Mouse (Mus musculus) intestine, postnatal 0 days (tissue): ENCODE measurements around the gene Spc24. TPM values are rescaled to one million over a fixed set of nuclear protein-coding genes. Genes with fewer than 3 reads are reported as not detected.

Source experiments
- ATAC-seq: fragments of 200-750 bp; cut with Nextera tagmentation; 2 replicates; pipeline ENCODE4 v1.8.0; 2017; ENCODE audit warnings: mild to moderate bottlenecking, moderate TSS enrichment, moderate library complexity
- H3K27ac ChIP-seq: fragments of 300-500 bp; sonication (generic); 2 replicates; pipeline ENCODE4 v1.5.1; 2014; ENCODE audit warnings: mild to moderate bottlenecking, low read depth, low read length, moderate library complexity
- H3K27me3 ChIP-seq: fragments of 300-500 bp; sonication (generic); replicated peaks from 2 replicates; pipeline ENCODE4 v1.6.1; 2014; ENCODE audit warnings: low read length, mixed read lengths; ENCODE audit not compliant: control insufficient read depth, insufficient read depth
- H3K36me3 ChIP-seq: fragments of 300-500 bp; sonication (generic); 2 replicates; pipeline ENCODE4 v1.6.1; 2014; ENCODE audit warnings: mild to moderate bottlenecking, moderate library complexity; ENCODE audit not compliant: control insufficient read depth, insufficient read depth
- H3K4me1 ChIP-seq: fragments of 300-500 bp; sonication (generic); replicated peaks from 2 replicates; pipeline ENCODE4 v1.6.1; 2014; ENCODE audit warnings: antibody characterized with exemption, low read length, mixed read lengths; ENCODE audit not compliant: control insufficient read depth, insufficient read depth
- H3K4me2 ChIP-seq: fragments of 300-500 bp; sonication (generic); replicated peaks from 2 replicates; pipeline ENCODE4 v1.6.1; 2014; ENCODE audit warnings: low read depth, mild to moderate bottlenecking, moderate library complexity
- H3K4me3 ChIP-seq: fragments of 300-500 bp; sonication (generic); 2 replicates; pipeline ENCODE4 v1.5.1; 2014; ENCODE audit warnings: low read depth, low read length
- H3K9ac ChIP-seq: fragments of 300-500 bp; sonication (generic); 2 replicates; pipeline ENCODE4 v1.6.1; 2014; ENCODE audit warnings: mild to moderate bottlenecking, low read depth, low read length
- H3K9me3 ChIP-seq: fragments of 300-500 bp; sonication (generic); 2 replicates; pipeline ENCODE4 v1.6.1; 2016; ENCODE audit warnings: mixed run types; ENCODE audit not compliant: control insufficient read depth
- CTCF ChIP-seq: sonication (generic); IDR thresholded peaks from 2 replicates; pipeline ENCODE4 v1.5.1; 2016; ENCODE audit warnings: low read depth, mild to moderate bottlenecking, control low read depth, antibody characterized with exemption, moderate library complexity
- WGBS: fragments of 180-500 bp; shearing (Covaris S2); extraction: QIAGEN DNeasy Blood & Tissue Kit; methylation state at CpG from one replicate; pipeline ENCODE4 v1.1.7; 2014; 5-methylcytosine and 5-hydroxymethylcytosine counted together
- polyA plus RNA-seq: library from polyadenylated mRNA; unstranded; fragments of >200 nt; fragmentation: Nextera tagmentation; extraction: Ambion mirVana; gene quantifications from 2 replicates; pipeline ENCODE4 v1.2.1, GENCODE M21; 2015

The Spc24 gene
- polyA plus RNA-seq, 1 experiment from 2014 or later: 32.4 TPM

GRCm38 (mm10) chr9:21741514-21741913 lies 18.6 kb downstream of the Spc24 start:
- H3K4me1 ChIP-seq: 0 out of 2 replicates have a peak, but pooled peaks cover 4% of the 10 kb centered on the region
- H3K4me2 ChIP-seq: no peak overlapping the region
- no peaks in the 10 kb centered on the region for H3K27me3 ChIP-seq
- H3K36me3 ChIP-seq: peaks cover 90% of the 10 kb centered on the region
- H3K27ac ChIP-seq: no peak overlapping the region
- WGBS: 71% methylated on average over 11 of the region's 11 CpGs
- TF ChIP-seq CTCF: no peak
- H3K9ac ChIP-seq: no peak overlapping the region
- no peak for ATAC-seq
- no peak overlapping the region for H3K4me3 ChIP-seq
- no peaks in the 10 kb centered on the region for H3K9me3 ChIP-seq

- Histone ChIP-seq H3K36me3 (peaks cover 86% of the 10 kb centered on the region), H3K9ac (no peak overlapping the region), H3K9me3 (no peaks in the 10 kb centered on the region), H3K4me3 (no peak overlapping the region), H3K27ac (no peak overlapping the region), H3K4me2 (no peak overlapping the region), H3K4me1 (0 out of 2 replicates have a peak, but pooled peaks cover 4% of the 10 kb centered on the region), H3K27me3 (no peaks in the 10 kb centered on the region)
- no peak for TF ChIP-seq CTCF
- WGBS: 90% methylated on average over 14 of the region's 14 CpGs
- no peak for ATAC-seq
Observed at GRCm38 (mm10) chr9:21740427-21740826, 19.7 kb downstream of the Spc24 start.

- WGBS: 88% methylated on average over 7 of the region's 7 CpGs
- no peak for TF ChIP-seq CTCF
- Histone ChIP-seq H3K27ac (peak overlapping the region; percentile 4; the same call in 1 of the 2 replicates), H3K9ac (no peak overlapping the region), H3K36me3 (peaks cover 85% of the 10 kb centered on the region), H3K27me3 (no peaks in the 10 kb centered on the region), H3K4me3 (no peak overlapping the region), H3K4me1 (0 out of 2 replicates have a peak, but pooled peaks cover 7% of the 10 kb centered on the region), H3K9me3 (no peaks in the 10 kb centered on the region), H3K4me2 (no peak overlapping the region)
- no peak for ATAC-seq
Observed at GRCm38 (mm10) chr9:21738776-21739175, 21.3 kb downstream of the Spc24 start.

GRCm38 (mm10) chr9:21737188-21737587 lies 22.9 kb downstream of the Spc24 start:
- peaks cover 88% of the 10 kb centered on the region for H3K36me3 ChIP-seq
- no peaks in the 10 kb centered on the region for H3K9me3 ChIP-seq
- 80% methylated on average over 10 of the region's 10 CpGs for WGBS
- H3K27ac ChIP-seq: peak overlapping the region; percentile 62
- TF ChIP-seq CTCF: no peak
- H3K9ac ChIP-seq: no peak overlapping the region
- no peak overlapping the region for H3K4me3 ChIP-seq
- 0 out of 2 replicates have a peak, but pooled peaks cover 7% of the 10 kb centered on the region for H3K4me1 ChIP-seq
- H3K27me3 ChIP-seq: no peaks in the 10 kb centered on the region
- no peak overlapping the region for H3K4me2 ChIP-seq
- ATAC-seq: no peak

- no peak overlapping the region for H3K4me2 ChIP-seq
- H3K27ac ChIP-seq: peak overlapping the region; percentile 62
- TF ChIP-seq CTCF: no peak
- H3K9ac ChIP-seq: no peak overlapping the region
- H3K36me3 ChIP-seq: peaks cover 88% of the 10 kb centered on the region
- no peaks in the 10 kb centered on the region for H3K27me3 ChIP-seq
- H3K4me3 ChIP-seq: no peak overlapping the region
- no peak for ATAC-seq
- H3K4me1 ChIP-seq: 0 out of 2 replicates have a peak, but pooled peaks cover 7% of the 10 kb centered on the region
- H3K9me3 ChIP-seq: no peaks in the 10 kb centered on the region
- 20% methylated on average over 3 of the region's 3 CpGs for WGBS
Observed at GRCm38 (mm10) chr9:21736580-21736979, 23.5 kb downstream of the Spc24 start.

- WGBS: 59% methylated on average over 14 of the region's 14 CpGs
- no peak for TF ChIP-seq CTCF
Observed at GRCm38 (mm10) chr9:21735126-21735525, 25.0 kb downstream of the Spc24 start.

More at GRCm38 (mm10) chr9:21735126-21735525, 25.0 kb downstream of the Spc24 start:
- no peak for ATAC-seq
- H3K4me1 ChIP-seq: 0 out of 2 replicates have a peak, but pooled peaks cover 7% of the 10 kb centered on the region
- no peaks in the 10 kb centered on the region for H3K27me3 ChIP-seq
- H3K4me2 ChIP-seq: no peak overlapping the region
- H3K27ac ChIP-seq: peak overlapping the region; percentile 78
- no peaks in the 10 kb centered on the region for H3K9me3 ChIP-seq
- no peak overlapping the region for H3K4me3 ChIP-seq
- no peak overlapping the region for H3K9ac ChIP-seq
- H3K36me3 ChIP-seq: peaks cover 81% of the 10 kb centered on the region
